ENCODE assay signal across 15 mouse cellular contexts in the genomic region with DNA sequence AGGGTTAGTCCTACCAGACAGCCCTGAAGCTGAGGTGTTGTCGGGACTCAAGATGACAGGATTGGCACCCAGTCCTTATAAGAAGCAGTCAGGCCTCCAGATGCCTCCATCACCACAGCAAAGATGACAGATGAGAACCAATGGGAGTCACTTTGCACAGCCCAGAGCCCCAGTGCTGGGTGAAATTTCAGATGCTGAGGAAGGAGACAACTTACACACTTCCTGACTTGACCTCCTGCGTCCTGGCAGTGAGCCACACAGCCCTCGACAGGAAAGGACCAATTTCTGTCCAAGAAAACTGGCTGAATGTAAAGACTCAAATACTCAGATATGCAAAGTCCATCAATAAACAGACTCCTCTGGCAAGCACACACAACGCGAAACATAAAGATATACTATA.
"Had no signal": no experiment of that assay in that cellular context is flagged by ENCODE, and none has a peak within 500 bp of the region (broad histone marks: within the 10 kb centered on the region; RNA-seq: fewer than 3 reads in every experiment).

No protein-coding gene starts in this region.

- H3K4me1 ChIP-seq: liver, embryonic 15.5 days; midbrain, embryonic 13.5 days; neural tube, embryonic 12.5 days; stomach, embryonic 15.5 days had no signal

- DNase-seq: liver, postnatal 0 days; lung, adult 2 months; lung, postnatal 14 days; lung, postnatal 36 days; right cerebral cortex, postnatal 14 days; thymus, adult 2 months; thymus, postnatal 25 days; thymus, postnatal 4 days had no signal

- H3K9ac ChIP-seq: liver, embryonic 15.5 days; liver, postnatal 0 days; midbrain, embryonic 13.5 days; neural tube, embryonic 12.5 days; stomach, embryonic 15.5 days had no signal

- H3K9me3 ChIP-seq: liver, embryonic 15.5 days; neural tube, embryonic 12.5 days; stomach, embryonic 15.5 days had no signal

- H3K4me3 ChIP-seq: liver, embryonic 15.5 days; megakaryocyte, embryonic 14.5 days; midbrain, embryonic 13.5 days; neural tube, embryonic 12.5 days; stomach, embryonic 15.5 days had no signal

- ATAC-seq: liver, postnatal 0 days; midbrain, embryonic 13.5 days had no signal

- H3K27ac ChIP-seq: liver, embryonic 15.5 days; macrophage; midbrain, embryonic 13.5 days; neural tube, embryonic 12.5 days; stomach, embryonic 15.5 days; stomach, postnatal 0 days had no signal

- H3K36me3 ChIP-seq: liver, embryonic 15.5 days; midbrain, embryonic 13.5 days; neural tube, embryonic 12.5 days; stomach, embryonic 15.5 days had no signal

- H3K4me2 ChIP-seq: liver, embryonic 15.5 days; midbrain, embryonic 13.5 days; neural tube, embryonic 12.5 days; stomach, embryonic 15.5 days had no signal

- H3K27me3 ChIP-seq: liver, embryonic 15.5 days; midbrain, embryonic 13.5 days; neural tube, embryonic 12.5 days; stomach, embryonic 15.5 days had no signal
